Mouse (Mus musculus): ENCODE results near the gene Pou2f1.

Gene Pou2f1

DNA sequence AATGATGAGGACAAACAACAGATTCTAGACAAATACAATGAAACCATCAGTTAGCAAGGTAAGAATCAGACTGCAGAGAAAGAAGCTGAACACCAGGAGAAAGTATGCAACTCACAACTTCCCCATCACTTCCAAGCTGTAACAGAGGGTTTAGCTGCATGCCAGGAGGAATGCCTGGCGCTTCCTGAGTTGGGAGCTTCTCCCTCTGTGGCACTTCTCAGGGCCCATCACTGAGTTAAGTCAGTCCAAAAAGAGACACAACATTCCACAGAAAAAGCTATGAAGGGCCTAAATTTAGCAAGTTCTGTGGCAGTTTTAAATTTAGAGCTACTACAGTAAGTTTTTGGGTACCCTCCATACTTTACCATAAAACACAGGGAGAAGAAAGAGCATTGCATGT, 59.2 kb downstream of the Pou2f1 start:
- no peak for DNase-seq

DNA sequence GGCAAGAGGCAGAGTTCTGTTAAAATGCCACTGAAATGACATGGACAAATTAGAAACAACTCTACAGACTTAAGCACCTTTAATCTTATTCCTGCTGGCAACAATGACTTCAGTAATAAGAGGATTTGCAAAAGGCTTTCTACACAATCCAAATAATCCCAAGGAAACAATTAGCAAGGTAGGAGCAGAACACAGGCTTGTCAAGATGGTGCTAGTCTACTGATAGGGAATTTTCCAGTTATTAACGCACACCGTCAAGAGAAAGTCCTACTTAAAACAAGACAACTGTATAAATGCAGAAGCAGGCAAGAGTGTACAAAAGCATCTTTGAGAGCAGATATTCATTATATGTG, 67.0 kb downstream of the Pou2f1 start:
- no peak for DNase-seq

DNA sequence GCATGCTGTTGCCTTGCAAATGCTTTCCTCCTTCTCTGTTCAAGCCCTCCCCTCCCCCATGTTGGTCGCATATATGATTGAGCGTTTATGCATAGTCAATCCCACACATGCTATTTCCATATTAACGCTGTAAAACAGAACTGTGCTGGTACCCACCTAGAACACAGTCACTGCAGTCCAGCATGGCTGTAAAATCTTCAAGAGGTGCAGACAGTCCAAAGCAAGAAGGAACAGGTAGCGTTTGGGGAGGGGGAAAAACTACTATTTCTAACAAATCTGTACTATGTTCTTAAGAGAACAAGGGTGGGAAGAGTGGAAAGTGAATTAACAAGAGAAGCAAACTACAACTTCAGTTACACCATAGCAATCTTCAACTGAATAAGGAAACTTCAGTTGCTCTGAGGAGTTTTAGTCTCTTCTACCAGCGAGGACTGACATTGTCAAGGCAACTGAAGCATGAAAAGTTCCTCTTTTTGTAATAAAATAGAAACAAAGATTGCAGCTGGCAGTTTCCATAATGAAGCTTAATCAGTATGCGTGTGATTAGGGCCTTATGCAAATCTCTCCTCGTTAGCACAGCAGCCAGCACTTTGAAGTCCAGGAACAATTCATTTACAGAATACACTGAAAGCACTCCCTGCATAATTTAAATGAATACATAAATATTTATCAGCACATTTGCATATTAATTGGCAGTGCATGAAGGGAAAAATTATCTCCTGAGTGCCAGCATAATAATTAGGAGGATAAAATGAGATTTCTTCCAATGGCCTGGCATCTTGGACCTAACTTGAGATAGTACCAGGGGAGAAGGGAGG, 67.6 kb downstream of the Pou2f1 start:
- peak in 1 of 2 experiments; percentile 6 for DNase-seq

DNA sequence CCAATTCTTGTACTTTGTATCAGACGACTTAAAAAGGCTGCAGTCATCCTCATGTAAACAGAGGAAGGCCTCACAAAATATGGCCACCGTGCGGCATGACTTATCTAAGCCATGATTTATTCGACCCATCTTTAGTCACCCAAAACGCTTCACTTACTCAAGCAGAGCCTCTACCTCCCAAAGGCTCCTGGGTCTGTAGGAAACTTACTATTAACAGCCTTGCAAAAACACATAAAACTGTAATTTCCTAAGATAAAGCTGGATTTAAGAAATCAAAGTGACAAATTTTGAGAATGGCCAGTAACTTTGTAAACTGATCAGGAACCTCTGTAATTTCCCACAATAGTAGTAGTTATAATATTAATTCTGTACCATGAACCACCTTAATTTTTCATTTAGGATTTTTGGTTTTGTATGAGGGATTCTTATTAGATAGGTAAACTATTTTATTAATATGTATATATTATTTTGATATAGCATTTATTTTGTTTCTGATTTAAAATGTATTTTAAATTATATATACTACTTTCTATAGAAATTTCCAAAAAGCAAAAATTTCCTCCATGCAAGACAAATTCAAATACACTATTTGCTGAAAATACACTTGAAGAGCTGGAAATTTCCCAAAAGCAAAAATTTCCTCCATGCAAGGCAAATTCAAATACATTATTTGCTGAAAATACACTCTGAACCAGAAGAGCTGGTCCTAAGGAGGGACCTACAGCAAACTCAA, 68.4 kb downstream of the Pou2f1 start:
- no peak for DNase-seq

DNA sequence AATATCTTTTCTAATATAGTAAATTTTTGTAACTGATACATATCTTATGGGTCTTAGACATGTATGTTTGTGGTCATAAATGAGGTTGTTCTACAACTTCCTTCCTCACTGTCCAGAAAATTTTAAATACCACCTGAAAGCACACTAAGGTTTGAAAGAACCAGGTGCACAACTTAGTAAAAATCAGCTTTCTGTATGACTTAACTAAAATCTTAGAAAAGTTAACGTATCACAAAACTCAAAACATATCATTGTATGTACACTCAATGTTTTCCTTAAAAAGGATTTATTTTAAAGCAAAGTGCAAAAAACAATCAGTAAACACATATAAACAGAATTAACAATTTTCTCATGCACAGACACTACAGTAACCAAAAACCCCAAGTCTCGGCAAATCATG, 69.6 kb downstream of the Pou2f1 start:
- no peak for DNase-seq

DNA sequence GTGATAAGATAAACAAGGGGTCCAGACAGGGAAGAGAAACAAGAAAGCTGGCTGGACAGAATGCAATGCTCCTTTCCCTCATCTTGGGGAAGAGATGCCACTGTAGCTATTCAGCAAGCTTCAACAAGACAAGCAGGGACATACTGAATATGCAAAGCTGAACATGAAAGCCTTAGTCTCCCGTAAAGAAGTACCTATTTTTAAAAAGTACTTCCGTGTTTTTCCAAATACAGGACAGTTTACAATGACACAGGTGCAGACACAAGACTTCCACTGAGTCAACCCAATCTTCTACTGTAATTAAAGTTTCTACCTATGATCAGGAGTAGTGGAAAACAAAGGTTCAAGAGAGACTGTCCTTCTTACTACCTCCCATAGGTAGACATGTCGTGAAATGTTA, 72.0 kb downstream of the Pou2f1 start:
- DNase-seq: no peak

DNA sequence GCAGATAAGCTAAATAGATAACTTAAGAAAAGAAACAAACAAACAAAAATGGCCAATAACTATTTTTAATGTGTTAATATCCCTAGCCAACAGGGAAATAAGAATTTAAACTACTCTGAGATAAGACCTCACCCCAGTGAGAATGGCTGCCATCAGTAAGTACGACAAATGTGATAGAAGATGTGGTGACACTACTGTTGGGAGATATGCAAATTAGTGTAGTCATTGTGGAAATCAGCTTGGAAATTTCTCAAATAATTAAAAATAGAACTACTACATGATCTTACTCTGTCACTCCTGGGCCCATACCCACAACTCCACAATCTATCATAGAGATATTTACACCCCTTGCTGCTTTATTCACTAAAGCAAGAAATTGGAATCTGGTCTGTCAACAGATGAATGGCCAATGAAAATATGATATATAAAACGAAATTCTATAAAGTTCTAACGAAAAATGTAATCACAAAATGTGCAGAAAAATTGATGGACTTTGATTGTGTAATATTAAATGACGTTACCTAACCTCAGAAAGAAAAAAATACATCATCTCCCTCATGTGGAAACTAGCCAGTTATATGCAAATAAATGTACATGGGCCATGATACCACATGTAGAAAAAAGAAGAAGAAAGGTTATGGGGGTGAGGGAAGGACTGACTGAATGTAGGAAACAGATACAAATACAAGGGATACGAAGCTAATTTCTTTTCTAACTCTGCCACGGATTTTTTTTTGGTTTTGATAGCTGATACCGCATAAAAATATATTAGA, 74.8 kb downstream of the Pou2f1 start:
- no peak for DNase-seq

DNA sequence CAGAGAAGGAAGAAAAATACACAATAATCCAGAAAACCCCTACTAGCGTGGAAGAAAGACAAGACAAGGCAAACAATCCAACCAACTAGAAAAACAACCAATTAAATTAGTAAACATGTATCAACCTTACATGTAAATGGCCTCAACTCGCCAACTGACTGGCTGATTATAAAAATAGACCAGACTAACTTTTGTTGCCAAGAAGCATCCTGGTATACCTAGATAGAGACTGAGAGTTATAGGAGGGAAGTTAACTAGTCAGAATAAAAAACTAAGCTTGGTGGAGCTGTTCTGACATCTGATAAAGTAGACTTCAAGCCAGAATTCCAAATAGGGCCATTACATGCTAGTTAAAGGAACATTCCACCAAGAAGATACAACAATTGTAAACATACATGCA, 77.3 kb downstream of the Pou2f1 start:
- no peak for DNase-seq

DNA sequence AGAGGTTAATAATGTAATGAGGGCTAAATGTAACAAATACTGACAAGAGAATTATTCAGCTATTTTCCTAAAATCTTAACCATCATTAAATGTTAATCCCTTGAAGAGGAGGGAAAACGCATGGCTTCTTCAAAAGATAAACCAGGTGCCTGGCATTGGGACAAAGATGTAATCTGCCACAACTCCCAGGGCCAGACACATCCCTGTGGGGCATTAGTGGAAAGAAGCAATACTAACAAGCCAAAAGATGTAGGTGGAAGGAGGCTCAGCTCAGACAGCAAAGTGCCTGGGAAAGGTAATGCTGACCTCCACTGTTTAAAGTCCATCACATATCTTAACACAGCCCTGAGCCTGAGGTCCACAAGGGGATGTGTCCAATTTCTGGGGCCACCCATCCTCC, 80.0 kb downstream of the Pou2f1 start:
- DNase-seq: no peak

DNA sequence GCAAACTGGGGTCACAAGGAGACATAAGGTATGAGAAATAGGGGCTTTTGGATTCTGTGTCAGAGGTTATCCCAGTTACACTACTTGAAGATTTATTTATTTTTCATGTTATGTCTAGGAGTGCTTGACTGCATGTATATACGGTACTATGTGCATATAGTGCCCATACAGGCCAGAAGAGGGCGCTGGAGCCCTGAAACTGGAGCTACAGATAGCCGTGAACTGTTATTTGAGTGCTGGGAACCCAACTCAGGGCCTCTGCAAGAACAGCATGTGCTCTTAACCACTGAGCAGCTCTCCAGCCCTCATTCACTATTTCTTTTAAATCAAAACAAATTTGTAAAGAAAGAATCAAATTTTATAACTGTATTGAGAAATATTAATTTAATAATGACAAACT, 81.5 kb downstream of the Pou2f1 start:
- DNase-seq: no peak

DNA sequence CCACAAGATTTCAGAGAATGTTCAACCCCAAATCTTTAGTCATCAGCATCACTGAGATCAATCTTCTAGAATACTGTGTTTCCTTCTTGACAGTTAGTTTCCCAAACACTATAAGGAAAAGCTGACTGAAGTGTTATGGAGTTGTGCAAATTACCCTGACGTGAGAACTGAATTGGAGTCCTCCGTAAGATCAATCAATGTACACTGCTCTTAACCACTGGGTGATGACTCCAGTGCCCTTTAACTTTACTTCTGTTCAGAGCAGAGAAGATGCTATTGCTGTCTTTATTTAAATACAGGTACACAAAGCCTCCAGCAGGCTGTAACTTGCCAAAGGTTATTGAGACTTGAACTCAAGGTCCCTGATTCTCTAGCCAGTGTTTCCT, 88.1 kb downstream of the Pou2f1 start:
- DNase-seq: no peak

DNA sequence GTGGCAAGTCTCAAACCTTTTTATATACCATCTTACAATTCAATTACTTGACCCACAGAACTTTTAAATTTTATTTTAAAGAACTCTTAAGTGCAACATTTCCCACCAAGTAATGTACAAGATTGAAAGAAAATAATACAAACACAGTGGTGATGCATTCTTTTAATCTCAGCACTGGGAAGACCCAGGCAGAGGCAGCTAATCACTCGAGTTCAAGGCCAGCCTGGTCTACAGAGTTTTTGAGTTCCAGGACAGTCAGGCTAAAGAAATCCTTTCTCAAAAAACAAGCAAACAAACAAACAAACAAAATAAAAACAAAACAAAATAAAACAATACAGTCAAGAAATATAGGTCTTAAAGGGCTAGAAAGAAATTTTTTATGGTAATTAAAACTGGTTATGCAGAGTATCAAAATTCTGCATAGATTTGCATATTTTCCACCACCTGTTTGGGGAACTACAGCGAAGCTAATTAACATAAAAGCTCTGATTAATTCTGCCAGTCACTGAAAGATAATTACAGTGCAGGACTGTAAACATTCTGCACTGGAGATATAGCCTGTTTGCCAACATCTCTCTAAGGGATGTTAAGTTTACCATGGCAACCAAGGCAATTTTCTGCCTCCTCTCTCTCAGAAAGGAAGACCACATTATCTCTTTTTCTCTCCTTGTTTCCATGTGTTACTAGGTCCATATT, 88.6 kb downstream of the Pou2f1 start:
- no peak for DNase-seq

DNA sequence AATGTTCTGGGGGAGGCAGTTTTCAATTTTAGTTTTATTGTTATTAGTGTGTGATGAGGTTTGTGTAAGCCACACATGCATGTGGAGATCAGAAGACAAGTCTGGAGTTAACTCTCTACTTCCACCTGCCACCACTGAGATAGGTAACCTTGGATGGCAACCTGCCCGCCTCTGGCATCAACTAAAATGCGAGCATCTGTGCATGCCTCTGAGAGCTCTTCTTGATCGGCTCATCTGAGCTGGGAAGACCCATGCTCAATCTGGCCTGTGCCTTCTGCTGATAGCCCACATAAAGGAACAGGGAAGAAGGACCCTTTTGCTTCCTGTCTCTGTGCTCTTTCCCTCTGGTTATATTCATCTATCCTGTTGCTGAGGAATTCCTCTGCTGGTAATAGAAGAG, 93.0 kb downstream of the Pou2f1 start:
- no peak for DNase-seq

DNA sequence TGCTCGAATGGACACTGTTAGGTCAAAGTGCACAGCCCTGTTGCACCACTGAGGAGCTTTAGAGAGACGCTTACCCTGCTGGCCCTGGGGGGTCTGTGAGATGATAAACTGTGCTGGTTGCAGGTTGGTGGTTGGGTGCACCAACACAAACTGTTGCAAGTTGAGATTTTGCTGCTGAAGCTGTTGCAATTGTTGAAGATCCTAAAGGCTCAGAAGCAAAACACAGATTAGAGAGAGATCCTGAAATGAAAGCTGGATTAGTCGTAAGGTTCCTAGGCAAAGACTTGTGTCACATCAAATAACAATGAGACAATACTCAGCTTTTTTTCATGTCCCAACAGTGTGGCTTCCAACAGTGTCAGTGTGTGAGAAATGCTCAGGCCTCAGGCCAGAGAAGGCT, 93.7 kb downstream of the Pou2f1 start:
- no peak for DNase-seq

DNA sequence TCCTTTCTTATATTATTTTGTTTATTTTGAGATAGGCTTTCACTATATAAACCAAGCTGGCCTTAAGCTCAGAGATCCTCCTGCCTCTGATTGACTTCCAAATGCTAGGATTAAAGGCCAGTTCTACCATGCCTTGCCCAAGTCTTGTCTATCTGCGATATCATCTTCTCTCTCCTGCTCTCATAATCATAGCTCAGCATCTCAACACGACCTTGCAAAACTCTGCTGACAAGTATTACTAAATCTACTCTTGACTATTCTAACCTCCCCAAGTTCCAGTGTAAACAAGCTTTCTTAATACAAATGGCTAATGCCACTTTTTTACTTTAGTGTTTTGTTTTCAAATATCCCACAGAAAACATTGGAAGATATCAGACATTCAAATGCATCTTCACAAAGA, 94.3 kb downstream of the Pou2f1 start:
- DNase-seq: no peak

DNA sequence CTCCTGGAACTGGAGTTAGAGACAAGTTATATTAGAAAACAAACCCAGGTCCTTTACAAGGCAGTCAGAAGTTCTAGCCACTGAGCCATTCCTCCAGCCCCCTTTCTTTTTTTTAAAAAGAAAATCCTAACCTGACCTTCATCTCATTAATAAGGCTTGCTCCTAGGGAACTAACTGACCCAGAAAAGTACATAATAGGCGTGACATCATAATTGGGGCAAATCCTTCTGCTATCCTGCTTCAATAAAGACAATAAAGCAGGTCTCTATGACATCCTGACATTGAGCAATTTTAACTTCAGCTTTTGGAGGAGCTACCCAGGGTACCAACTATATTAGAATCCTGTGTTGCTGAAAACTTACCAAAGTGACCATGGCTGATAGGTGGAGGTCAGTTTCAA, 98.9 kb downstream of the Pou2f1 start:
- DNase-seq: no peak

DNA sequence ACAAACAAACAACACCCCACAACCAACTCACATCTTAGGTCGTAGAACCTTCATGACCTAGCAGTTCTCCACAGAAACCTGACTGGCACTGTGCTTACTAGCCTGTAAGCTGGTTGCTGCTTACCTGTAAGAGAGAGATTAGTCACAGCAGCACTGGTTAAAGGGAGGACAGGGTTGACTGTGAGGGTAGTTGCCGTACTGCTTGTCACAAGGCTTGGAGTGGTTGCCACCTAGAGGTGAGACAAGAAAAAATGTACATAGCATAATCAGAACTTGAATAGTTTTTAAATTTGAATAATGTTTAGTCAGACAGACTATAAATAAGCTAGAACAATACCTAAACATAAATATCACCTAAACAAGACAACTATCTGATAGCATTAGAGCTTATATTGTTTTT, 110.8 kb downstream of the Pou2f1 start:
- DNase-seq: no peak

DNA sequence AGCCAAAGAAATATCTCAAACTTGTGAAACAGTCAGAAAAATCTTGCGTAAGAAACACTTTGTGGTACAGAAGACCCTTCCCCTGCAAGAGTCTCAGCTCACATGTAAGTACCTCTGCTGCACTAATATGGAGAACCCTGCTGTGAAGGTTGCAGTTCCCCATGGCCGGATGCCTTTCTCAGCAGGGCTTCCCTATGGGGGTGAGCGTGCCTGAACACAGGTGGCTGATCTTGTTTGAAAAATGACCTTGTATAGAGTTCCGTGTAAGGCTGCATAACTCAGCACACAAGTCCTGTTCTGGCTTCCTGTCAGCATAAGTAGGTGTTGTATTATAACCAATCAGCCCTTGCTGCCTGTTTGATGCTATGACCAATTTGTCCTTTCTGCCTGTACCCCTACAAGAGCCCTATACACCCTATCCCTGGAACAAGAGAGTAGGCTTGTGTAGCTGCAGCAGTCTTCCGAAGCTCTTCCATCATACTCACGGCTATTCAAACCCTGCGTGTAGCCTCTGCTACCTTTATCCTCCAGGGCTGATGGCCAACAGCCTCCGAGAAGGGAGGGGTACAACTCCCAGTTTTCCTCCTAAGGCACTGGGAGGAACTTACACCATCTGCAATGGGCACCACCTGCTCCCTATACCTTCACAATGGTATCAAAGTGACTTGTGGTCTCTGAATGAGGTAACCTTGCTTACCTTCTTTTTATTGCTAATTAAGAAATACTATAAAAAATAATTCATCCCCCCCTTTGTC, 120.2 kb downstream of the Pou2f1 start:
- DNase-seq: no peak

DNA sequence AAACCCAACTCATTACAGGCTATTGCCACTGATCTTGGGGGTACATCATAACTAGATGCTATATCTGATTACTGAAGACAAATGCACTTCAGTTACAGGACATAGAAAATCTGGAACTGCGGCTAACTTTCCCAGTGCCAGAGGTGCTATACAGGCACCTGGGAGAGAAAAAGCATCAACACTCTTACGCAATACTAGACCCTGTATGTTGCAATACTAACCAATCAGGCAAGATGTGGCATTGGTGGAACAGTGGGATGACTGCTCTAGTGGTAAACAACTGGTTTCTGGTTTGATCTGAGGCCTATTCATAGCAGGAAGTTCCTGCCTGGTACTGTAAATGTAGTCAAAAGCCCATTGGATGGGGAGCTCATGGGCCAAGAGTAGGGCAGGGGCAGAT, 123.7 kb downstream of the Pou2f1 start:
- no peak for DNase-seq

DNA sequence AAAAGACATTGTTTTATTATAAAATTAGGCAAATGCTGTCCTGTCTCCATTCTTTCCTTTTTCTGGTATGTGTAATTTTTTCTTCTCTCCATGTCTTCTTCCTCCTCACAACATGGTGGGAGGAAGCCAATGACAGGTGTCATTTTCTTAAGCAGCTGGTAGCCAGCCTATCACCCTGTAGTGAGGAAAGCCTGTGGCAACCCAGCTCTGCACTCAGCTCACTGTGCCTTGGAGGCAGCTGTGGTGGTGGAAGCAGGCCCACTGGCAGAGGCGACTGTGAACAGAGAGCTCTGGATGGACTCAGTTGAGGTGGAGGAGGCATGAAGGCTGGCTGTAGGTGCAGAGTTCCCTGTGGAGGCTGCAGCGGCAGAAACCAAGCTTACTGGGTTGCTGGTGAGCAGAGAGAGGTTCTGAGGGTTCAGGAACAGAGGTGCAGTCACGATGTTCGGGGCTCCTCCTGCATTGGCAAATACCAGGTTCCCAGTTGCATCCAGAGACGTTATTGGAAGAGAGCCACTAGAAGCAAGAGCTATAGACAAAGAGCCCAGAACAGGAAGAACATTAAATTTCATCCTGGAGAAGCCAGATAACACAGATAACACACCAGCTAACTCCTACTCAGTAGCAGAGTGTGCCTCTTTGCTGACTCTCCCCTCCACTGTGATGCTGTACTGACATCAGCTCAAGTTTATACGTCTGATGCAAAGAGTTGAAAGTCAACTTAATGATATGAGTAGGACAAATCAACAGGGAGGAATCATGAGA, 126.8 kb downstream of the Pou2f1 start:
- DNase-seq: no peak

DNA sequence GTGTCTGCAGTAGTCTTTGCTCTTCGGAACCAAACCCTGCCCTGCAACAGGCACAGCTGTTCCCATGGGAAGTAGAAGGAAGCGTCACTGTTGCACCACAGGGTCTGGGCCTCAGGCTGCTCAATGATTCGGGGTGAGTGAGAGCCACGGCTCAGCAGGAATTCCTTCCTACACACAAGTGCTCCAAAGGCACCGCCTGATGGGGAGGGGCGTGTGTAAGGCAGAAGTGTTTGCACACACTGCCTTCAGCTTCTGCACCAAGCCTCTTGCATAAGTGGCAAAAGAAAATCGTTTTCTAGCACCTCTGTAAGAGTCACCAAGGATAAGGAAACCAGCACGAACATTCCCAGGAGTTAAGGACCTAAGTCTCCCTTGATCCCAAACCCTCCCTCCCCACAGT, 127.8 kb downstream of the Pou2f1 start:
- DNase-seq: no peak

DNA sequence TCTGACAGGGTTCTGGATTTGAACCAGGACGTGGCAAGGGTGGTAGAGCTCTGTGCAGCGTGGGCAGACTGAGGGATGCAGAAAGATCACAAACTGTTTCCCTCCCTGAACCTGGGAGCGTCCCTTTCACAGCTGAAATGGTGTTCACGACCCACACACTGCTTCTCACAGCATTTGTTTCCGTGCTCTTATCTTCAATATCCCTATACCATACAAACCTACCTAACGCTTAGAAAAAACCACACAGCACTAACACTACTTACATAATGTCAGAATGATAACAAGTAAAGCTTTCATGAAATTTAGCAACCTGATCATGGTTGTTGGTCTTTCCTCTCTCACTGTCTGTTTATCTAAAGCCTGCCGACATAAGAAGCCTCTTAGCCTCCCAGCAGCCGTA, 133.8 kb downstream of the Pou2f1 start:
- DNase-seq: no peak
